Mouse (Mus musculus): ENCODE measurements around the gene Gpd1. TPM values are rescaled to one million over a fixed set of nuclear protein-coding genes. Genes with fewer than 3 reads are reported as not detected.
A peak's percentile ranks its signal among the peaks of the same experiment; 100 is the strongest.

The Gpd1 gene
- polyA plus RNA-seq, 1 experiment: 16.6 TPM

- no peaks in the 10 kb centered on the region for H3K27me3 ChIP-seq (ENCODE audit: control insufficient read depth, insufficient read depth, low read length)
- TF ChIP-seq CTCF (IDR thresholded peaks at IDR 0.05; ENCODE audit: control insufficient read depth, insufficient read depth, insufficient replicate concordance, low read depth, low read length) (no peak), POLR2A (IDR thresholded peaks at IDR 0.05; ENCODE audit: control insufficient read depth, low read depth, low read length) (no peak)
- no peak overlapping the region for H3K27ac ChIP-seq (ENCODE audit: control insufficient read depth, insufficient read depth, low read depth, low read length)
- peaks cover 5% of the 10 kb centered on the region for H3K36me3 ChIP-seq (ENCODE audit: control insufficient read depth, insufficient read depth, low read length)
- no peak overlapping the region for H3K4me3 ChIP-seq (ENCODE audit: control insufficient read depth, low read depth, low read length)
- peaks cover 3% of the 10 kb centered on the region for H3K4me1 ChIP-seq (ENCODE audit: control insufficient read depth, insufficient read depth, low read length)
Observed at GRCm38 (mm10) chr15:99710221-99711190, 6.8 kb upstream of the Gpd1 start.

- Histone ChIP-seq H3K4me1 (ENCODE audit: control insufficient read depth, insufficient read depth, low read length) (peaks cover 3% of the 10 kb centered on the region), H3K4me3 (ENCODE audit: control insufficient read depth, low read depth, low read length) (no peak overlapping the region), H3K36me3 (ENCODE audit: control insufficient read depth, insufficient read depth, low read length) (peaks cover 5% of the 10 kb centered on the region), H3K27ac (ENCODE audit: control insufficient read depth, insufficient read depth, low read depth, low read length) (no peak overlapping the region), H3K27me3 (ENCODE audit: control insufficient read depth, insufficient read depth, low read length) (no peaks in the 10 kb centered on the region)
- no peak for TF ChIP-seq POLR2A (IDR thresholded peaks at IDR 0.05; ENCODE audit: control insufficient read depth, low read depth, low read length)
- TF ChIP-seq CTCF (IDR thresholded peaks at IDR 0.05; ENCODE audit: control insufficient read depth, insufficient read depth, insufficient replicate concordance, low read depth, low read length): no peak
Observed at GRCm38 (mm10) chr15:99711491-99711890, 5.8 kb upstream of the Gpd1 start.

- Histone ChIP-seq H3K27ac (ENCODE audit: control insufficient read depth, insufficient read depth, low read depth, low read length) (peak overlapping the region; percentile 3), H3K36me3 (ENCODE audit: control insufficient read depth, insufficient read depth, low read length) (peaks cover 5% of the 10 kb centered on the region), H3K4me1 (ENCODE audit: control insufficient read depth, insufficient read depth, low read length) (peaks cover 3% of the 10 kb centered on the region), H3K27me3 (ENCODE audit: control insufficient read depth, insufficient read depth, low read length) (no peaks in the 10 kb centered on the region), H3K4me3 (ENCODE audit: control insufficient read depth, low read depth, low read length) (no peak overlapping the region)
- TF ChIP-seq POLR2A (IDR thresholded peaks at IDR 0.05; ENCODE audit: control insufficient read depth, low read depth, low read length) (no peak), CTCF (IDR thresholded peaks at IDR 0.05; ENCODE audit: control insufficient read depth, insufficient read depth, insufficient replicate concordance, low read depth, low read length) (no peak)
Observed at GRCm38 (mm10) chr15:99712666-99713559, 4.4 kb upstream of the Gpd1 start.

- Histone ChIP-seq H3K27ac (ENCODE audit: control insufficient read depth, insufficient read depth, low read depth, low read length) (peak overlapping the region; percentile 66), H3K36me3 (ENCODE audit: control insufficient read depth, insufficient read depth, low read length) (peaks cover 5% of the 10 kb centered on the region)
Observed at GRCm38 (mm10) chr15:99713569-99713968, 3.7 kb upstream of the Gpd1 start.

GRCm38 (mm10) chr15:99714206-99714605 lies 3.1 kb upstream of the Gpd1 start:
- Histone ChIP-seq H3K27ac (ENCODE audit: control insufficient read depth, insufficient read depth, low read depth, low read length) (peak overlapping the region; percentile 66), H3K27me3 (ENCODE audit: control insufficient read depth, insufficient read depth, low read length) (no peaks in the 10 kb centered on the region), H3K4me1 (ENCODE audit: control insufficient read depth, insufficient read depth, low read length) (peaks cover 6% of the 10 kb centered on the region), H3K36me3 (ENCODE audit: control insufficient read depth, insufficient read depth, low read length) (peaks cover 4% of the 10 kb centered on the region), H3K4me3 (ENCODE audit: control insufficient read depth, low read depth, low read length) (no peak overlapping the region)
- TF ChIP-seq CTCF (IDR thresholded peaks at IDR 0.05; ENCODE audit: control insufficient read depth, insufficient read depth, insufficient replicate concordance, low read depth, low read length) (no peak), POLR2A (IDR thresholded peaks at IDR 0.05; ENCODE audit: control insufficient read depth, low read depth, low read length) (peak; percentile 30; the same call in 1 of the 2 replicates)

More at GRCm38 (mm10) chr15:99713569-99713968, 3.7 kb upstream of the Gpd1 start:
- H3K4me3 ChIP-seq (ENCODE audit: control insufficient read depth, low read depth, low read length): no peak overlapping the region
- TF ChIP-seq POLR2A (IDR thresholded peaks at IDR 0.05; ENCODE audit: control insufficient read depth, low read depth, low read length): no peak
- TF ChIP-seq CTCF (IDR thresholded peaks at IDR 0.05; ENCODE audit: control insufficient read depth, insufficient read depth, insufficient replicate concordance, low read depth, low read length): no peak
- H3K4me1 ChIP-seq (ENCODE audit: control insufficient read depth, insufficient read depth, low read length): peaks cover 6% of the 10 kb centered on the region
- H3K27me3 ChIP-seq (ENCODE audit: control insufficient read depth, insufficient read depth, low read length): no peaks in the 10 kb centered on the region

GRCm38 (mm10) chr15:99714858-99715257 lies 2.5 kb upstream of the Gpd1 start:
- no peaks in the 10 kb centered on the region for H3K27me3 ChIP-seq (ENCODE audit: control insufficient read depth, insufficient read depth, low read length)
- peaks cover 3% of the 10 kb centered on the region for H3K36me3 ChIP-seq (ENCODE audit: control insufficient read depth, insufficient read depth, low read length)
- H3K27ac ChIP-seq (ENCODE audit: control insufficient read depth, insufficient read depth, low read depth, low read length): no peak overlapping the region
- peaks cover 6% of the 10 kb centered on the region for H3K4me1 ChIP-seq (ENCODE audit: control insufficient read depth, insufficient read depth, low read length)
- no peak overlapping the region for H3K4me3 ChIP-seq (ENCODE audit: control insufficient read depth, low read depth, low read length)
- TF ChIP-seq POLR2A (IDR thresholded peaks at IDR 0.05; ENCODE audit: control insufficient read depth, low read depth, low read length) (no peak), CTCF (IDR thresholded peaks at IDR 0.05; ENCODE audit: control insufficient read depth, insufficient read depth, insufficient replicate concordance, low read depth, low read length) (peak; percentile 92)

All from testis, adult 2 months (tissue).